Mouse (Mus musculus): ENCODE results near the gene Adap1.

DNA sequence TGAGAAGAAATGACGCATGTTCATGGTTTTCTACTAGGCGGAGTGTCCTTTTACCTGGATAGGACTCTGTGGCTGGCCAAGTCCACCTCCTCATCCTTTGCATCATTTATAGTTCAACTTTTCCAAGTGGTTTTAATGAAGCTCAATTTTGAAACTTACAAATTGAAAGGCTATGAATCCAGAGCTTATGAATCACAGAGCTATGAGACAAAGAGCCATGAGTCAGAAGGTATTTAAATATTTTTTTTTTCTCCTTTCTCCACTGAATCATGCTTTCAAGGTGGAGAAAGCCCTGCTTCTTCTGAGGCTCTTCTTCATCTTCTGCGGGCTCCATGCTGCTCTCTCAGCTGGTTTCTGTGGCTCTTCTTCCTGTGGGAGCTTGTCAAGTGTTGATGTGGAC is 95.7 kb downstream of the Adap1 start:
- TF ChIP-seq HCFC1 (IDR thresholded peaks at IDR 0.05; ENCODE audit: borderline replicate concordance, insufficient read depth, low read length) (no peak), MAFK (IDR thresholded peaks at IDR 0.05; ENCODE audit: insufficient read depth, low read depth, low read length) (no peak)

All from ES-E14 (cell line).